Mouse (Mus musculus): ENCODE results near the gene Apbb2. TPM values are rescaled to one million over a fixed set of nuclear protein-coding genes. Genes with fewer than 3 reads are reported as not detected.

The Apbb2 gene
- polyA plus RNA-seq, 1 experiment from 2014 or later: 39.3 TPM

- no peaks in the 10 kb centered on the region for H3K36me3 ChIP-seq (ENCODE audit: control insufficient read depth, insufficient read depth, low read length)
- WGBS: 70% methylated on average over 13 of the region's 13 CpGs
These were observed 46.3 kb downstream of the Apbb2 start for GRCm38 (mm10) chr5:66572086-66572855.

GRCm38 (mm10) chr5:66570709-66571108, 47.9 kb downstream of the Apbb2 start:
- Histone ChIP-seq H3K27ac (ENCODE audit: low read depth) (no peak overlapping the region), H3K4me1 (replicated peaks; ENCODE audit: control insufficient read depth, insufficient read depth, low read length) (peaks cover 13% of the 10 kb centered on the region; the same call in 1 of the 2 replicates), H3K9ac (ENCODE audit: low read length) (no peak overlapping the region), H3K36me3 (ENCODE audit: control insufficient read depth, insufficient read depth, low read length) (no peaks in the 10 kb centered on the region), H3K4me3 (ENCODE audit: low read depth, low read length) (no peak overlapping the region), H3K27me3 (replicated peaks; ENCODE audit: control insufficient read depth, insufficient read depth, low read length) (no peaks in the 10 kb centered on the region), H3K4me2 (ENCODE audit: low read length) (no peak overlapping the region), H3K9me3 (ENCODE audit: control insufficient read depth, low read length) (no peaks in the 10 kb centered on the region)
- ATAC-seq (replicated peaks; ENCODE audit: low FRiP score, low TSS enrichment, low read depth) (no peak), DNase-seq (ENCODE audit: low spot score) (no peak)
- WGBS: 83% methylated on average over 5 of the region's 5 CpGs

More at GRCm38 (mm10) chr5:66572086-66572855, 46.3 kb downstream of the Apbb2 start:
- H3K4me3 ChIP-seq (ENCODE audit: low read depth, low read length): no peak overlapping the region
- H3K27me3 ChIP-seq (replicated peaks; ENCODE audit: control insufficient read depth, insufficient read depth, low read length): no peaks in the 10 kb centered on the region
- H3K4me2 ChIP-seq (ENCODE audit: low read length): no peak overlapping the region
- H3K9ac ChIP-seq (ENCODE audit: low read length): no peak overlapping the region
- DNase-seq (ENCODE audit: low spot score) (no peak), ATAC-seq (replicated peaks; ENCODE audit: low FRiP score, low TSS enrichment, low read depth) (no peak)
- H3K9me3 ChIP-seq (ENCODE audit: control insufficient read depth, low read length): no peaks in the 10 kb centered on the region
- H3K27ac ChIP-seq (ENCODE audit: low read depth): no peak overlapping the region
- peaks cover 17% of the 10 kb centered on the region; the same call in 1 of the 2 replicates for H3K4me1 ChIP-seq (replicated peaks; ENCODE audit: control insufficient read depth, insufficient read depth, low read length)

- Histone ChIP-seq H3K27ac (ENCODE audit: low read depth) (no peak overlapping the region), H3K9ac (ENCODE audit: low read length) (no peak overlapping the region), H3K9me3 (ENCODE audit: control insufficient read depth, low read length) (no peaks in the 10 kb centered on the region), H3K36me3 (ENCODE audit: control insufficient read depth, insufficient read depth, low read length) (no peaks in the 10 kb centered on the region), H3K4me1 (replicated peaks; ENCODE audit: control insufficient read depth, insufficient read depth, low read length) (peaks cover 13% of the 10 kb centered on the region; the same call in 1 of the 2 replicates), H3K4me2 (ENCODE audit: low read length) (no peak overlapping the region), H3K27me3 (replicated peaks; ENCODE audit: control insufficient read depth, insufficient read depth, low read length) (no peaks in the 10 kb centered on the region), H3K4me3 (ENCODE audit: low read depth, low read length) (no peak overlapping the region)
- DNase-seq (ENCODE audit: low spot score) (no peak), ATAC-seq (replicated peaks; ENCODE audit: low FRiP score, low TSS enrichment, low read depth) (no peak)
- WGBS: 26% methylated on average over 9 of the region's 9 CpGs
These were observed 49.3 kb downstream of the Apbb2 start for GRCm38 (mm10) chr5:66569141-66569801.

GRCm38 (mm10) chr5:66568002-66568401, 50.6 kb downstream of the Apbb2 start:
- Histone ChIP-seq H3K9ac (ENCODE audit: low read length) (no peak overlapping the region), H3K9me3 (ENCODE audit: control insufficient read depth, low read length) (no peaks in the 10 kb centered on the region), H3K36me3 (ENCODE audit: control insufficient read depth, insufficient read depth, low read length) (no peaks in the 10 kb centered on the region), H3K4me3 (ENCODE audit: low read depth, low read length) (no peak overlapping the region), H3K27me3 (replicated peaks; ENCODE audit: control insufficient read depth, insufficient read depth, low read length) (no peaks in the 10 kb centered on the region), H3K4me1 (replicated peaks; ENCODE audit: control insufficient read depth, insufficient read depth, low read length) (peaks cover 13% of the 10 kb centered on the region; the same call in 1 of the 2 replicates), H3K4me2 (ENCODE audit: low read length) (no peak overlapping the region), H3K27ac (ENCODE audit: low read depth) (no peak overlapping the region)
- ATAC-seq (replicated peaks; ENCODE audit: low FRiP score, low TSS enrichment, low read depth) (no peak), DNase-seq (ENCODE audit: low spot score) (no peak)
- 80% methylated on average over 5 of the region's 5 CpGs for WGBS

- no peaks in the 10 kb centered on the region for H3K27me3 ChIP-seq (replicated peaks; ENCODE audit: control insufficient read depth, insufficient read depth, low read length)
- DNase-seq (ENCODE audit: low spot score) (no peak), ATAC-seq (replicated peaks; ENCODE audit: low FRiP score, low TSS enrichment, low read depth) (no peak)
- 92% methylated on average over 6 of the region's 6 CpGs for WGBS
- no peak overlapping the region for H3K4me2 ChIP-seq (ENCODE audit: low read length)
- H3K36me3 ChIP-seq (ENCODE audit: control insufficient read depth, insufficient read depth, low read length): no peaks in the 10 kb centered on the region
- H3K4me3 ChIP-seq (ENCODE audit: low read depth, low read length): no peak overlapping the region
- no peak overlapping the region for H3K9ac ChIP-seq (ENCODE audit: low read length)
- no peaks in the 10 kb centered on the region for H3K9me3 ChIP-seq (ENCODE audit: control insufficient read depth, low read length)
- peaks cover 9% of the 10 kb centered on the region; the same call in 1 of the 2 replicates for H3K4me1 ChIP-seq (replicated peaks; ENCODE audit: control insufficient read depth, insufficient read depth, low read length)
- no peak overlapping the region for H3K27ac ChIP-seq (ENCODE audit: low read depth)
These were observed 51.2 kb downstream of the Apbb2 start for GRCm38 (mm10) chr5:66567424-66567823.

GRCm38 (mm10) chr5:66559591-66560175, 58.9 kb downstream of the Apbb2 start:
- no peaks in the 10 kb centered on the region for H3K27me3 ChIP-seq (replicated peaks; ENCODE audit: control insufficient read depth, insufficient read depth, low read length)
- peaks cover 10% of the 10 kb centered on the region; the same call in 1 of the 2 replicates for H3K4me1 ChIP-seq (replicated peaks; ENCODE audit: control insufficient read depth, insufficient read depth, low read length)
- no peak overlapping the region for H3K4me2 ChIP-seq (ENCODE audit: low read length)
- no peak overlapping the region for H3K27ac ChIP-seq (ENCODE audit: low read depth)
- H3K9ac ChIP-seq (ENCODE audit: low read length): no peak overlapping the region
- ATAC-seq (replicated peaks; ENCODE audit: low FRiP score, low TSS enrichment, low read depth): peak; percentile 58; the same call in 1 of the 2 replicates
- no peak for DNase-seq (ENCODE audit: low spot score)
- peaks cover 6% of the 10 kb centered on the region for H3K9me3 ChIP-seq (ENCODE audit: control insufficient read depth, low read length)
- no peaks in the 10 kb centered on the region for H3K36me3 ChIP-seq (ENCODE audit: control insufficient read depth, insufficient read depth, low read length)
- no peak overlapping the region for H3K4me3 ChIP-seq (ENCODE audit: low read depth, low read length)
- 44% methylated on average over 8 of the region's 8 CpGs for WGBS

- no peak overlapping the region for H3K27ac ChIP-seq (ENCODE audit: low read depth)
- 93% methylated on average over 7 of the region's 7 CpGs for WGBS
- ATAC-seq (replicated peaks; ENCODE audit: low FRiP score, low TSS enrichment, low read depth): no peak
These were observed 60.5 kb downstream of the Apbb2 start for GRCm38 (mm10) chr5:66558094-66558493.

GRCm38 (mm10) chr5:66553933-66554332, 64.7 kb downstream of the Apbb2 start:
- no peak for ATAC-seq (replicated peaks; ENCODE audit: low FRiP score, low TSS enrichment, low read depth)
- no peak overlapping the region for H3K4me3 ChIP-seq (ENCODE audit: low read depth, low read length)
- no peak overlapping the region for H3K9ac ChIP-seq (ENCODE audit: low read length)
- no peaks in the 10 kb centered on the region for H3K36me3 ChIP-seq (ENCODE audit: control insufficient read depth, insufficient read depth, low read length)
- DNase-seq (ENCODE audit: low spot score): no peak
- H3K4me2 ChIP-seq (ENCODE audit: low read length): no peak overlapping the region
- H3K9me3 ChIP-seq (ENCODE audit: control insufficient read depth, low read length): peaks cover 7% of the 10 kb centered on the region
- H3K27ac ChIP-seq (ENCODE audit: low read depth): no peak overlapping the region
- peaks cover 15% of the 10 kb centered on the region for H3K4me1 ChIP-seq (replicated peaks; ENCODE audit: control insufficient read depth, insufficient read depth, low read length)
- no peaks in the 10 kb centered on the region for H3K27me3 ChIP-seq (replicated peaks; ENCODE audit: control insufficient read depth, insufficient read depth, low read length)

More at GRCm38 (mm10) chr5:66558094-66558493, 60.5 kb downstream of the Apbb2 start:
- Histone ChIP-seq H3K4me2 (ENCODE audit: low read length) (no peak overlapping the region), H3K4me1 (replicated peaks; ENCODE audit: control insufficient read depth, insufficient read depth, low read length) (peaks cover 21% of the 10 kb centered on the region), H3K9me3 (ENCODE audit: control insufficient read depth, low read length) (peaks cover 6% of the 10 kb centered on the region), H3K27me3 (replicated peaks; ENCODE audit: control insufficient read depth, insufficient read depth, low read length) (no peaks in the 10 kb centered on the region), H3K36me3 (ENCODE audit: control insufficient read depth, insufficient read depth, low read length) (no peaks in the 10 kb centered on the region), H3K4me3 (ENCODE audit: low read depth, low read length) (no peak overlapping the region), H3K9ac (ENCODE audit: low read length) (no peak overlapping the region)
- DNase-seq (ENCODE audit: low spot score): no peak
